Mouse (Mus musculus): ENCODE results near the gene Ephb2.

- TF ChIP-seq CTCF (IDR thresholded peaks at IDR 0.05; ENCODE audit: low read depth, low read length) (peak; percentile 65), POLR2AphosphoS5 (IDR thresholded peaks at IDR 0.05; ENCODE audit: insufficient replicate concordance, low read depth, low read length) (no peak), GATA1 (IDR thresholded peaks at IDR 0.05; ENCODE audit: borderline replicate concordance, low read length) (no peak), GATA2 (IDR thresholded peaks at IDR 0.05; ENCODE audit: borderline replicate concordance, low read depth, low read length) (no peak)
Observed at GRCm38 (mm10) chr4:136602568-136602967, 233.2 kb downstream of the Ephb2 start, which contains the start of gene Kdm1a.
